Mouse (Mus musculus) liver, postnatal 0 days (tissue): Measurements from ENCODE around the gene Akr7a5. TPM values are rescaled to one million over a fixed set of nuclear protein-coding genes. Genes with fewer than 3 reads are reported as not detected.

Experiments used
- ATAC-seq: fragments of 200-750 bp; cut with Nextera tagmentation; 2 replicates; pipeline ENCODE4 v1.8.0; 2017; ENCODE audit warnings: mild to moderate bottlenecking, moderate library complexity
- DNase-seq: peaks from one replicate; pipeline ENCODE4 v3.0.0-alpha.2; 2016
- H3K27ac ChIP-seq: fragments of 300-500 bp; sonication (generic); 2 replicates; pipeline ENCODE4 v1.5.1; 2014; ENCODE audit warnings: antibody characterized with exemption, moderate library complexity, mild to moderate bottlenecking, low read depth
- H3K27me3 ChIP-seq: fragments of 300-500 bp; sonication (generic); 2 replicates; pipeline ENCODE4 v1.6.1; 2014; ENCODE audit warnings: low read length, control low read depth, mixed read lengths; ENCODE audit not compliant: insufficient read depth
- H3K36me3 ChIP-seq: fragments of 300-500 bp; sonication (generic); replicated peaks from 2 replicates; pipeline ENCODE4 v1.6.1; 2014; ENCODE audit warnings: mild to moderate bottlenecking, control low read depth, low read length, moderate library complexity, mixed read lengths; ENCODE audit not compliant: insufficient read depth
- H3K4me1 ChIP-seq: fragments of 300-500 bp; sonication (generic); 2 replicates; pipeline ENCODE4 v1.6.1; 2014; ENCODE audit warnings: antibody characterized with exemption, mild to moderate bottlenecking, control low read depth; ENCODE audit not compliant: insufficient read depth
- H3K4me2 ChIP-seq: fragments of 300-500 bp; sonication (generic); 2 replicates; pipeline ENCODE4 v1.6.1; 2014; ENCODE audit warnings: low read depth, mild to moderate bottlenecking, low read length, moderate library complexity, mixed read lengths
- H3K4me3 ChIP-seq: fragments of 300-500 bp; sonication (generic); 2 replicates; pipeline ENCODE4 v1.5.1; 2014; ENCODE audit warnings: low read depth, low read length
- H3K9ac ChIP-seq: fragments of 300-500 bp; sonication (generic); replicated peaks from 2 replicates; pipeline ENCODE4 v1.6.1; 2014; ENCODE audit warnings: mild to moderate bottlenecking, moderate library complexity
- H3K9me3 ChIP-seq: fragments of 300-500 bp; sonication (generic); 2 replicates; pipeline ENCODE4 v1.6.1; 2016; ENCODE audit warnings: mild to moderate bottlenecking, control low read depth, low read length, mixed read lengths
- CTCF ChIP-seq: sonication (generic); IDR thresholded peaks from 2 replicates; pipeline ENCODE4 v1.5.1; 2016; ENCODE audit warnings: antibody characterized with exemption, low read depth
- EP300 ChIP-seq: IDR thresholded peaks from 2 replicates; pipeline ENCODE4 v1.6.1; 2016; ENCODE audit warnings: antibody characterized with exemption, low read depth, mild to moderate bottlenecking
- WGBS: fragments of 180-500 bp; shearing (Covaris S2); extraction: QIAGEN DNeasy Blood & Tissue Kit; methylation state at CpG from one replicate; pipeline ENCODE4 v1.1.7; 2014; ENCODE audit not compliant: insufficient replicate concordance; 5-methylcytosine and 5-hydroxymethylcytosine counted together
- polyA plus RNA-seq: library from polyadenylated mRNA; unstranded; fragments of >200 nt; fragmentation: Nextera tagmentation; extraction: Ambion mirVana; gene quantifications from 2 replicates; pipeline ENCODE4 v1.2.1, GENCODE M21; 2015

Akr7a5 gene
- 117 and 121 TPM in 2 replicates for polyA plus RNA-seq

- peak; percentile 86 for ATAC-seq
- peak within 1 kb of the TSS; percentile 78 for H3K27ac ChIP-seq
- peaks cover 14% of the 10 kb centered on the region for H3K36me3 ChIP-seq
- H3K9me3 ChIP-seq = no peaks in the 10 kb centered on the region
- peak within 1 kb of the TSS; percentile 100 for H3K4me2 ChIP-seq
- no peaks in the 10 kb centered on the region for H3K27me3 ChIP-seq
- peaks cover 28% of the 10 kb centered on the region for H3K4me1 ChIP-seq
- DNase-seq = peak; percentile 99
- whole genome bisulfite sequencing = under 1% methylated on average over 56 of the region's 63 CpGs
- H3K4me3 ChIP-seq = peak within 1 kb of the TSS; percentile 95
- TF ChIP-seq EP300 = no peak
- TF ChIP-seq CTCF = no peak; the same call in 1 of the 2 replicates
- peak within 1 kb of the TSS; percentile 91 for H3K9ac ChIP-seq
These were observed at the start of gene Akr7a5, which contains the start of gene Pqlc2 for GRCm38 (mm10) chr4:139310171-139310898. Gene Akr7a5 (plus strand): TSS chr4:139310744. Gene Pqlc2 (minus strand): TSS chr4:139310708.

GRCm38 (mm10) chr4:139262981-139263380, 47.6 kb upstream of the Akr7a5 start:
- H3K27ac ChIP-seq = no peak overlapping the region
- no peaks in the 10 kb centered on the region for H3K27me3 ChIP-seq
- peaks cover 66% of the 10 kb centered on the region for H3K36me3 ChIP-seq
- no peak for DNase-seq
- TF ChIP-seq CTCF (no peak), EP300 (no peak)
- H3K4me2 ChIP-seq = no peak overlapping the region
- no peak overlapping the region for H3K9ac ChIP-seq
- no peaks in the 10 kb centered on the region for H3K4me1 ChIP-seq
- ATAC-seq = no peak
- WGBS = 90% methylated on average over 6 of the region's 6 CpGs
- H3K4me3 ChIP-seq = no peak overlapping the region
- no peaks in the 10 kb centered on the region for H3K9me3 ChIP-seq

- no peak for DNase-seq
- 81% methylated on average over 13 of the region's 13 CpGs for WGBS
- H3K9ac ChIP-seq = no peak overlapping the region
These were observed 44.6 kb upstream of the Akr7a5 start for GRCm38 (mm10) chr4:139265783-139266499.

GRCm38 (mm10) chr4:139266500-139266865, 44.1 kb upstream of the Akr7a5 start:
- no peak overlapping the region for H3K4me2 ChIP-seq
- DNase-seq (no peak), ATAC-seq (no peak)
- TF ChIP-seq EP300 (no peak), CTCF (no peak)
- H3K27me3 ChIP-seq = no peaks in the 10 kb centered on the region
- no peak overlapping the region for H3K9ac ChIP-seq
- no peak overlapping the region for H3K4me3 ChIP-seq
- no peak overlapping the region for H3K27ac ChIP-seq
- H3K4me1 ChIP-seq = no peaks in the 10 kb centered on the region
- H3K36me3 ChIP-seq = peaks cover 49% of the 10 kb centered on the region
- WGBS = 85% methylated on average over 7 of the region's 7 CpGs
- no peaks in the 10 kb centered on the region for H3K9me3 ChIP-seq

More at GRCm38 (mm10) chr4:139265783-139266499, 44.6 kb upstream of the Akr7a5 start:
- Histone ChIP-seq H3K9me3 (no peaks in the 10 kb centered on the region), H3K27me3 (no peaks in the 10 kb centered on the region), H3K36me3 (peaks cover 54% of the 10 kb centered on the region), H3K27ac (no peak overlapping the region), H3K4me1 (no peaks in the 10 kb centered on the region), H3K4me2 (no peak overlapping the region), H3K4me3 (no peak overlapping the region)
- no peak for TF ChIP-seq CTCF
- no peak for ATAC-seq

GRCm38 (mm10) chr4:139267335-139267734, 43.2 kb upstream of the Akr7a5 start:
- Histone ChIP-seq H3K9ac (no peak overlapping the region), H3K4me3 (no peak overlapping the region), H3K4me1 (no peaks in the 10 kb centered on the region), H3K27ac (no peak overlapping the region), H3K36me3 (peaks cover 41% of the 10 kb centered on the region), H3K9me3 (no peaks in the 10 kb centered on the region), H3K27me3 (no peaks in the 10 kb centered on the region), H3K4me2 (no peak overlapping the region)
- no peak for TF ChIP-seq EP300
- TF ChIP-seq CTCF = no peak
- DNase-seq = no peak
- WGBS = 79% methylated on average over 3 of the region's 3 CpGs
- ATAC-seq = no peak

- ATAC-seq (no peak), DNase-seq (no peak)
- H3K27ac ChIP-seq = no peak overlapping the region
- no peak for TF ChIP-seq CTCF
- TF ChIP-seq EP300 = no peak
- no peaks in the 10 kb centered on the region for H3K4me1 ChIP-seq
- no peaks in the 10 kb centered on the region for H3K9me3 ChIP-seq
- H3K4me3 ChIP-seq = no peak overlapping the region
- no peaks in the 10 kb centered on the region for H3K27me3 ChIP-seq
- no peak overlapping the region for H3K9ac ChIP-seq
- H3K36me3 ChIP-seq = peaks cover 36% of the 10 kb centered on the region
- whole genome bisulfite sequencing = 79% methylated on average over 1 of the region's 1 CpGs
- no peak overlapping the region for H3K4me2 ChIP-seq
These were observed 42.3 kb upstream of the Akr7a5 start for GRCm38 (mm10) chr4:139268242-139268641.
